Mouse (Mus musculus) liver, adult 2 months (tissue): Measurements from ENCODE around the gene Naaladl2.

ENCODE experiments used
- CTCF ChIP-seq: fragments of 200-500 bp; IDR thresholded peaks from 2 replicates; pipeline ENCODE4 v1.5.1; 2011; ENCODE audit warnings: low read depth, low read length, control low read depth
- POLR2A ChIP-seq: fragments of 200-500 bp; IDR thresholded peaks from 2 replicates; pipeline ENCODE4 v1.6.1; 2011; ENCODE audit warnings: low read length, control low read depth; ENCODE audit not compliant: insufficient read depth; ENCODE audit errors: extremely low read depth

DNA sequence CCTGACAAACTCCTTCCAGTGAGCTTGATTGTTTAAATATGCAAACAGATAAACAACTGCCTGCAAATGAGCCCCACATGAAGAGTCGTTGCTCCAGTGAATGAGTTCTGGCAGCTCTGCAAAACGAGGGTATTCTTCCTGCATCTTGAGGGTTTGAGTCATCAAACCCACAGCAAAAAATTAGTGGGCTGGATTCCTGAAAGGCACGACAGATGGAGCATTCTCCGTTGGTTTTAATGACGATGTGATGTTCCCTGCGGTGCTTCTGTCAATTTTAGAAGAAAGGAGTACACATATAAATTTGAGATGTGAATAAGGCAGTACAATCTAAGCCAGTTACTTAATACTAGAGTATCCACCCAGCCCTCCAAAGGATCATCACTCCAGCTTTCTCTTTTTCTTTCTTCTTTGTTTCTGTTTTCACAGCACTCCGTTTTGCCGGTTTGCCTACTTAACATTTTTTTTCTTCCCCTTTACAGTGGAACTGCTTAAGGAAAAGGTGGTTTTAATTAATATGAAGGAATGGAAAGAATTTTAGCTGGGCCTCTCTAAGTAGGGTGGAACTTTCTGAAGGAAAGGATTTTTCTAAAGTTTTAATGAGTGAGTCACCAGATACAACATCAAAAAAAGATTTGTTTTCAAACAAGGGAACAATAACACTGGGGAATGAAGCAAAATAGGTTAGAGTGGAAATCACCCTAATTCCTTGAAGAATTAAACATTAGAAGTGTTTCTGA is 1.1 kb upstream of the Naaladl2 start:
- TF ChIP-seq CTCF (no peak), POLR2A (no peak)
